Mouse (Mus musculus) c-Kit-positive CD71-positive TER-119-positive erythroid progenitor cells, embryonic 14.5 days (primary cell): ENCODE results near the gene Hoxb8.

Experiments
- DNase-seq: peaks from one replicate; pipeline ENCODE4 v3.0.0-alpha.2; 2013; ENCODE audit warnings: low spot score

Gene Hoxb8

GRCm38 (mm10) chr11:96316696-96317607, 35.2 kb downstream of the Hoxb8 start:
- DNase-seq, result no peak

GRCm38 (mm10) chr11:96317608-96318367, 36.1 kb downstream of the Hoxb8 start, which contains the start of gene Hoxb4:
Gene Hoxb4 (plus strand): TSS chr11:96318267.
- no peak for DNase-seq

DNA sequence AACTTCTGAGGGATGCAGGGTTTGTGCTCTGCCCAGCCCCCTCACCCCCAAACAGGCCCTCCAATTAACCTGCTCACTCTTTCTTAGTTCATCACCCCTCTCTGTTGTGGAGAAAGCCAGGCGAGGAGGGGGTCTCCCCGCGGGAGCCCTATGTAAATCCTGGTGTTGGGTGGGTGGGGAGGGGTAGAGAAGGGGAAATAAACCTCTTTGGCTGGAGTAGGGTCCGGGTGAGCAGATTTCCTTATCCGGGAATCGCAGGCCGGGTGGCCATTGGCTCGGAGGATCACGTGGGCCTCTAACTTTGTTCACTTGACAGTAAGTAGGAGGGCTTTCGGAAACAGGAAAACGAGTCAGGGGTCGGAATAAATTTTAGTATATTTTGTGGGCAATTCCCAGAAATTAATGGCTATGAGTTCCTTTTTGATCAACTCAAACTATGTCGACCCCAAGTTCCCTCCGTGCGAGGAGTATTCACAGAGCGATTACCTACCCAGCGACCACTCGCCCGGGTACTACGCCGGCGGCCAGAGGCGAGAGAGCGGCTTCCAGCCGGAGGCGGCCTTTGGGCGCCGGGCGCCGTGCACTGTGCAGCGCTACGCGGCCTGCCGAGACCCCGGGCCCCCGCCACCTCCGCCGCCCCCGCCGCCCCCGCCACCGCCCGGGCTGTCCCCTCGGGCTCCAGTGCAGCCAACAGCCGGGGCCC, 36.8 kb downstream of the Hoxb8 start:
- DNase-seq, result no peak

- DNase-seq, result no peak
Observed at GRCm38 (mm10) chr11:96319071-96319902, 37.6 kb downstream of the Hoxb8 start.

DNA sequence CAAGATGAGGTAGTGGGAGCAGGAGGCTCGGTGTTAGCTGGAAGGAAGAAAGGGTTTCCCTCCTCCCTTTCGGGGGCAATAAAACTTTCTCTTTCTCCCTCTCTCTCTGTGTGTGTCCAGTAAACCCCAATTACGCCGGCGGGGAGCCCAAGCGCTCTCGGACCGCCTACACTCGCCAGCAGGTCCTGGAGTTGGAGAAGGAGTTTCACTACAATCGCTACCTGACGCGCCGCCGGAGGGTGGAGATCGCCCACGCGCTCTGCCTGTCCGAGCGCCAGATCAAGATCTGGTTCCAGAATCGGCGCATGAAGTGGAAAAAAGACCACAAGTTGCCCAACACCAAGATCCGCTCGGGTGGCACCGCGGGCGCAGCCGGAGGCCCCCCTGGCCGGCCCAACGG, 38.2 kb downstream of the Hoxb8 start:
- no peak for DNase-seq

DNA sequence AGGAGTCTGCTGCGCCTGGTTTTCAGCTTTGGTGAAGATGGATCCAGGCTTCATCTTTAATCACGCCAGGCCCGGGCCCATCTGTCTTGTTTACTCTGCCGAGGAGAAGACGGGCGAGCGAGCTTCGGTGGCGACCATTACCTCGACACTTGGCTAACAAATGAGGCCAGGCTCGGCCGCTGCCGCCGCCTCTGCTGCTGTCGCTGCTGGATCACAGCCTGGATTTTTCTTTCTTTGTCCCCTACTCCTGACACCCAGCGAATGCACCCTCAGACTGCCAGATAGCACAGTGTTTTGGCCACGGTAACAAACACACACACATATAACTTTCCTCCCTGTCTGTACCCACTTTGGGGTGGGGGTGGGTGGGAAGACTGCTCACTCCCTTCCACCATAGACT, 39.0 kb downstream of the Hoxb8 start:
- no peak for DNase-seq

- no peak for DNase-seq
Observed at GRCm38 (mm10) chr11:96321846-96322245, 40.1 kb downstream of the Hoxb8 start.

- no peak for DNase-seq
Observed at GRCm38 (mm10) chr11:96322738-96323137, 41.0 kb downstream of the Hoxb8 start.

DNA sequence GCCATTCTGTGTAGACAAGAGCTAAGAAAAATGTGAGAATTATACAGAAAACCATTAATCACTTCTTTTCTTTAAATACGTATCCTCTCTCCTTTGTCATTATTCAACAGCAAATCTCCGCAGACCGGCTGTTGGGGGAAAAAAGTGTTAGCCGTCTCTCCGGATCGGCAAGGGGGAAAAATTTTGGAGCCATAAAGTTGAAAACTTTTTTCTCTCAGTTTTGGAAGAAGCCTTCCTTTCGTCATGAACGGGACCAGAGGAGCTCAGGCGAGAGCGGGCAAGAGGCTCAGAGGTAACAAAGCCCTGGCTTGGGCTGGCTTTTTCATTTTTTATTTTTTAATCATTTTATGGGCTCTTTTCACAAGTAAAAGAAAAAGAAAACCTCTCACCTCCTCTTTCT, 41.4 kb downstream of the Hoxb8 start, which contains the start of gene Hoxb3:
TSS of gene Hoxb3 (plus strand) at position 173 of the 400 bp plus-strand sequence.
- no peak for DNase-seq

DNA sequence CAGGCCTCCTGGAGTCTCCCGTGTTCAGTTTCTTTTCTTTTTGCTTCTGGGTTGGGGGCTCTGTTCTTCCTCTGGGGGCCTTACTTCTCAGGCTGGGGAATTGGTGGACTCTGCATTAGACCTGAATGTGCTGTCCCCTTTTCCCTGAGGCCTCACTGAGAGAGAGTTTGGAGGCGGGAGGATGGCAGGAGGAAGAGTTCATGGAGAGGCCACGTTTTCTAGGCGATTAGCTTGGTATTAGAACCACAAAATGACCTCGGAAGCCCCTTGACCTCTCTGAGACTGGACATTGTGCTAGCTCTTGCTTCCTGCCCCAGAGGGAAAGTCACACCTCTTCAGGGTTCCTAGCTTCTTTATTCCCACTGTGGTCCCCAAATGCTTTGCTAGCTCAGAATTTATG, 42.4 kb downstream of the Hoxb8 start:
- no peak for DNase-seq

DNA sequence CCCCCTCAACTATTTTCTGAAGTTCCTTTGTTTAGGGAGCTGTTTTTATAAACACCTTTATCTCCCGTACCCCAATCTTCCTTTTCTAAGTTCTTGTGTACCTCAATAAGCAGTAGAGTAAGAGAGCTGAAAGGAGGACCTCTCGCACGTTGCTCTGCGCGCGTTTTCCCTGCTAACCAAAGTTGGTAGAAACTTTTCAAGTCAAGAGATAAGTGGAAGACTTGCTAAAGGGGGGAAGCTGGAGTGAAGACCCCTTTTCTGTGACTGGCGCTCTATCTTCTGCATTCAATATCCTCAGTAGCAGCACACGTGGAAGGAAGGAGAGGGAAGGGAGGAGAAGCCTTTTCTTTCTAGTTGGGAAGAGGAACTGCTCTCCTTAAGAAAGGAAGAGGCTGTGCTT, 43.3 kb downstream of the Hoxb8 start:
- DNase-seq, result no peak

- DNase-seq, result no peak
Observed at GRCm38 (mm10) chr11:96325747-96326212, 44.1 kb downstream of the Hoxb8 start.

- DNase-seq, result no peak
Observed at GRCm38 (mm10) chr11:96326705-96327104, 45.0 kb downstream of the Hoxb8 start.

DNA sequence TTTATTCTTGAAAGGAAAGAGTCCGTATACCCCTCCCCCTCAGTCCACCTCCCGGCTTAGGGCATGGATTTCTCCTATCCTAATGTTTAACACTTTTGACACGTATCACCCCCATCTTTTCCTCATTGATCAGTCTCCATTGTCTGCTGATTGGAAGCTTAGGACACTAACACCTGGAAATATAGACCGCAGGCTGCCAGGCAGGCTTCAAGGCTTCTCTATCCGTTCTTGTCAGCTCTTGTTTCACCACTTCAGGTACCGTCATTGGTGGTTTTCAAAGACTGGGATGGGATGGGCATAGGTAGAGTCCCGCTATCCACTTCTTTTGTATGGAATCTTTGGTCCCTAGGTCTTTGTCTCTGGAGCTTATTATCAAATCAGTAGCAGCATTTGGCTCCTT, 45.4 kb downstream of the Hoxb8 start:
- DNase-seq, result no peak

DNA sequence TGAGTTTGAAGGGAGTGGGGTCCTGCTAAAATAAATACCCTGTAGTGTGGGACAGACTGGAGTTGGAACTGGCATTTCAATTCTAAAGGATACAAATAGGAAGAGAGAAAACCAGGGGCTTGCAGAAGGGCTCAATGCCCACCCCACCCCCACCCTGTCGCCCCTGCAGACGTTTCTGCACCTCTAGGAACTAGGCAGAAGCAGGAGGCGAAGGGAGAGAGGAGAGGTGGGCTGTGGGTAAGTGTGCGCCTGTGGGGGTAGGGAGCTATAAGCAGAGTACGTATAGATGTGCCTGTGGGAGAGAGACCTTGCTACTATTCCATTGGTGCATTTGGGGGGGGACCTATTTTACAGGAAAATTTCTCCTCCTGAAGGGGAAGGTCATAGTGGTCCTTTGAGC, 46.0 kb downstream of the Hoxb8 start:
- DNase-seq, result no peak

GRCm38 (mm10) chr11:96328605-96329004, 46.9 kb downstream of the Hoxb8 start:
- DNase-seq, result no peak

DNA sequence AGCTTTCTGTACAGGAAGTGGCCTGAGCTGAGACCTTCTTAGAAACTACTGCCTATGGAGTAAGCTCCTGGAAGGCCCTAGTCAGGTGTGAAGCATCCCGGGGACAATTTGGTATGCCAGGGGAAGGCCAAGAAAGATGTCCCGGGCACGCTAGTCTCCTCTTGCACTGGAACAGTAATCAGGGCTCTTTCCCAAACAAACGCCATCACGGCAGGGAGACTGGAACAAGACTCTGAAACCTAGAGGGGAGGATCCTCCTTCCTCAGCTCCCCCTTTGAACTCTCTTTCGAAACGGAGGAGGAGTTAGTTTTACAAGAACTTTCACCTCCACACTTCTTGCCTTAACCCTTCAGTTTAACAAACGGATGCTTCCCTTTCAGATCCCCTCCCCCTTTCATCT, 50.4 kb downstream of the Hoxb8 start:
- no peak for DNase-seq

DNA sequence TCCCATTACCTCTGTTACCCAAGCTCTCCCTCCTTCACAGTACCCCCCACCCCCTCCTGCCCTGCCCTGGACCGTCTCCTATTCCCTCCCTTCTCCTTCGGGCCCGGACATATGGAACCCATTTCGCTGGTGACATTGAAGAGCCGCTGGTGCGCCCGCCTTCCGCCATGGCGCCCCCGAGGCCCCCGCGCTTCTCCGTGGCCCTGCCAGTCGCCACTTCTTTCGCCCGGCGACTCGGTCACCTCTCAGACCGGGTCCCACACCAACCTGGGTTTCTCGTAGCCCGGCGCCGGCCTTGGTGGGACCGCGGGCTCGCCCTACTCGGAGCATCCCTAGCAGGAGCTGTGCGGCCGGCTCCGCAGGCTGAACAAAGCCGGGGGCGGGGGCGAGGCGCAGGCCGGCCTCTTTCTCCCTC, 50.9 kb downstream of the Hoxb8 start:
- no peak for DNase-seq

DNA sequence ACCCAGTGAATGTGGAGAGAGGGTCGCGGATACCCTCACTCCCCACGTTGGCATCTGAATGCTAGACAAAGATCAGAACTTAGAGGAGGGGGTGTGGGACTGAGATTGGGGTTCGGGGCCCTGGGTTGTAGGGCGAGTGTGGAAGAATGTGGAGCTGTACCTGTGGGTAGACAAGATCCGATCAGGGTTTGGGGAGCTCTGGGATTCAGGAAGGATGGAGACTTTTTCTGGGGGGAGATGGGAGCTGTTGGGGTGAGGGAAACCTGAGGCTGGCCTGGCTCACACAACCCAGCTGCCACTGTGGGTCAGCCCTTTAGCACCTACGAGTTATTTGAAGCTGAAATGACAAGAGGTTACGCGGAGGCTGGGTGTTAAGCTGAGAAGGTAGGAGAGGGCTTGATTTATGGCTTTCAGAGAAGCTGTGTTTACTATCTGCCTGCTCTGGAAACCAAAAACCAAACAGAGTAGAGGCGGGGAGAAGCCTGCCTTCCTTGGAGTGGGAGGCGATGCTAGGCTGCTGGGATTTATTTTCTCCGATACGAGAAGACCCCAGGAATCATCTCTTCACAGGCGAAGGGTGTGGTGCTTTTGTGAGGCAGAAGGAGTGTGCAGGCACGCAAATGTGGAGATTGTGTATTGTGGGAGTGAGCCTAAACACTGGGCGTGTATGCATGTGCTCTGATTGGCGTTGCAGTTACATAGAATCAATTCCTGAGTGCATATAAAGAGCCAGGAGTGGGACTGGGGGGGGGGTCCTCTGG, 51.7 kb downstream of the Hoxb8 start:
- DNase-seq, result no peak

- no peak for DNase-seq
Observed at GRCm38 (mm10) chr11:96334002-96334364, 52.3 kb downstream of the Hoxb8 start.
